Mouse (Mus musculus): ENCODE measurements around the gene Serpinb5.
A peak's percentile ranks its signal among the peaks of the same experiment; 100 is the strongest.
"Not testable (repeated sequence)": the region's sequence is repeated elsewhere in the genome, so short reads cannot be mapped to it uniquely, and the experiment has no call there.

The Serpinb5 gene

DNA sequence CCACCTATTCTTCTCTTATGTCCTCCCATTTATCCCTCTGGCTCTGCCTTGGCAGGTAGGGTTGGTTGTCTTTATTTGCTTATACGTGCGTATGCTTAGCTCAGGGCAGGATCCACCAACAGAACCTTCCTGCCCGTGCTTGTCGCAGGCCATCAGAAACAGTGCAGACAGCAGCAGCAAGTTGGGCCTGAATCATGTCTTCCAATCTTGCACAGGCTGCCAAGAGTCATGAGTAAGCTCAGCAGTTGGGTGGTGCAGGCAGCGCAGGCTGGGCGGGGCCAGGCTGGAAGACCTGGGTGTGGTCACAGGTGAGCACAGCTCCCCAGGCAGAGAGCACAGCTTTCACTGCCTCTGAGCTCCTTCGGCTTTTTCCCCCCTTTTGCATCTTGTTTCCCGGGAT, at the start of gene Serpinb5:
Gene Serpinb5 (plus strand): TSS at position 327 of the 400 bp plus-strand sequence.
- DNase-seq (ENCODE audit: low spot score in 2 of 2) = no peak

DNA sequence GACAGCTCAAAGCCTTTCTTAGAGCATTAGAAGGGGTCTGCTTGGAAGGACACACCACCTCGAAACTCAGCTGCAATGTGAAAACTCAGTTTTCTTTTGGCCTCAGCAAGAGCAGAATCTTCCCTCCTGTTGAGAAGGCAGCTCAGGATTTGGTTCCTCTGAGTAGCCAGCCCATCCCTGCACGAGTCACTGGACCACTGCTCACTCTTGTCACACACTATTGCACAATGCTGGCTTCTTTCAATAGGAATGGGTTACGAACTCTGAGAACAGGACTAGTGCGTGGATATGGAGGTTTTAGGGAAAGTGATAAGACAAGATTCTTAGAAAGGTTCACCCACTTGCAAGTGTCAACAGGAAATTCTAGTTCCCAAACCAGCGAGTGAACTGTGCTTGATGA, 46.1 kb upstream of the Serpinb5 start:
- DNase-seq (ENCODE audit: low spot score in 2 of 2) = no peak

DNA sequence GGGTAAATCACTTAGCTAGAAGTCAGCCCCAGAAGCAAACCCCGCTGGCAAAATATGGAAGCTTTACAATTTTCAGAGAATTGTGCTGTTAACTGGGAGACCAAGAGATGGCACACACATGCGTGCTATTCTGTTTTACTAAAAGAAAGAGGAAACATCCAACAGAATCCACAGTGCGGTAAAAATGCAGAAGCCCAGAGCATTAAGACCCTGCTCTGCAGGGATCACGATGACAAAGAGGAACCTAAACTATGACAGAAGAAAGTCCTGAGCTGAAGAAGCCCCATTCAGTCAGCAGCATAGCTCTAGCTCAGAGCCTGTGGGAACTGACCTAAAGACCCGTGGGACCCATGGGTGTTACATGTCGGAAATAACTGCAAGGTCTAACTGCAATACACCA, 45.7 kb upstream of the Serpinb5 start:
- DNase-seq (ENCODE audit: low spot score in 2 of 2) = no peak

DNA sequence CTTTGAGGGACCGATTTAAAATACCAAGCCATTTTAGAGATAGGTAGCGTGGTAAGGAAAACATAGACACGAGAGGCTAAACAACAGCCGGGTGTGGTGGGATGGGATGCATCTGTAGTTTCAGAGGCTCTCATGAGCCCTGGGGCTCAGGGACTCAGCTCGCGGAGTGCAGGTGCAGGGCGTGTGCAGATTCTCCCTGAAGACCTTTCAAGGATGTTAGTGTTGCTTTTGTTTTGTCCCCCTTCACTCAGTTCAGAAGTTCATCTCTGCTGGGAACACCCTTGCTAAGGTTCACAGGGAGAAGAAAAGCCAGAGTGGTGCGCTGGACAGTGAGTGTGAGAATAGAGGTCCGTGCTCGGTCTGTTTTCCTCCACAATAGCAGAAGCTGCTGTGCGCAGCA, 44.2 kb upstream of the Serpinb5 start:
- no peak for DNase-seq (ENCODE audit: low spot score in 2 of 2)

DNA sequence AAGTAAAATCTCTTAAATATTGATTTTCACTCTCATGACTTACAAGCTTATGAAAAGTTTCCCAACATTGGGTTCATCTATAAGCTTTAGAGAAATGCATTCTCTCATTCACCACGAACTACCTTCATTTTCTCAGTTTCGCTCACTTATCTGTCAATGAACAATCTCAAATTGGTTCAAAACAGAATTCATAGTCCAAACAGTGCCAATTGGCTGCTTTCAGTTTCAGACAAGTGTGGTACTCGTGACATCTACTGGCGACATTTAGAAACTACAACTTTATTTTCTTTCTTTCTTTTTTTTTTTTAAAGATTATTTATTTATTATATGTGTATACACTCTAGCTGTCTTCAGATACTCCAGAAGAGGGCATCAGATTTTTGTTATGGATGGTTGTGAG, 42.6 kb upstream of the Serpinb5 start:
- DNase-seq (ENCODE audit: low spot score in 2 of 2) = no peak

DNA sequence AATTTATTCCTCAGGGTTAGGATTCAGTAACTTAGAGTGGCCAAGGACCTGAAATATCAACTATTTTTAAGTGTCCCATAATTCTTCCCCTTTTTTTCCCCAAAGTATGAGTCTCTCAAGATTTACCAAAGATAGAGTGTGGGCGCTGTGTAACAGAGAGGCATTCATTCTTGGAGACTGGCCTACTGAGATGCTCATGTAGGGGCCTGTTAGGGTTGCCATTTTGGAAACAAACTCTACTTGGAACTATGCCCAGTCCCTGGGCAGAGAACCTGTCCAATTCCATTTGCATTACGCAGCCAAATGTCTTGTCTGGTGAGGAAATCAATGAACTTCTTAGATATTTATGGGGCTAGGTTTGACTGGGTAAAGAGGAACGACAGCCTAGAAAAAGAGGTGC, 38.7 kb upstream of the Serpinb5 start:
- peak in 1 of 2 experiments; percentile 28 for DNase-seq (ENCODE audit: low spot score in 2 of 2)

DNA sequence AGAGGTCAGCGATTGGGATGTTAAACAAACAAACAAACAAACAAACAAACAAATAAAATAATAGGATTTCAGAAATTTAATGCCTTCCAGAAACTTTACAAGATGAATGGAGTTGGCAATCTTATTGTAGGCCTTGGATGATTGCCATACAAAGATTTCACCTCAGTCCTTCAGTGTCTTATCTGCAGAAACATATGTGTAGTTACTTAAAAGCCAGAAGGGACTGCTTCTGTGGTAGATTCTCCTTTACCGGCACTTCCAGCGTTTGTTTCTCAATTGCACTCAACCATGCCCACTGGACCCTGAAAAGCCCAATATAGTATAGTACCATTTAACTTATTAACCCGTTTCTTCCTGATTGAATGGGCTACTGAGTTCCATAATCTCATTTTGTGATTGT, 32.2 kb upstream of the Serpinb5 start:
- DNase-seq (ENCODE audit: low spot score in 2 of 2) = no peak

DNA sequence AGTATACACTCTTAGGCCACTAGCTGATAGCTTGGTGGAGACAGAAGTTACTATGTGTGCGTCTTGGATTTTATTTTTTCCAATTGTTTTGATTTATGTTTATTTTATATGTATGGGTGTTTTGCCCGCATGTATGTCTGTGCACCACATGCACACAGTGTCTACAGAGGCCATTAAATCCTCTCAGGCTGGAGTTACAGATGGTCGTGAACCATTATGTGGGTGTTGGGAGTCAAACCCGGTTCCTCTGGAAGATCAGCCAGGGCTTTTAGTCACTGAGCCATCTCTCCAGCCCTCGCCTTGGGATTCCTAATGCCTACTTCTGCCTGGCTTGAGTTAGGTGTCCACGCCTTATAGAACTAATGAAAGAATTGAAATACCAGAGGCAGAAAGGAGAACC, 4.6 kb downstream of the Serpinb5 start:
- DNase-seq (ENCODE audit: low spot score in 2 of 2) = no peak

DNA sequence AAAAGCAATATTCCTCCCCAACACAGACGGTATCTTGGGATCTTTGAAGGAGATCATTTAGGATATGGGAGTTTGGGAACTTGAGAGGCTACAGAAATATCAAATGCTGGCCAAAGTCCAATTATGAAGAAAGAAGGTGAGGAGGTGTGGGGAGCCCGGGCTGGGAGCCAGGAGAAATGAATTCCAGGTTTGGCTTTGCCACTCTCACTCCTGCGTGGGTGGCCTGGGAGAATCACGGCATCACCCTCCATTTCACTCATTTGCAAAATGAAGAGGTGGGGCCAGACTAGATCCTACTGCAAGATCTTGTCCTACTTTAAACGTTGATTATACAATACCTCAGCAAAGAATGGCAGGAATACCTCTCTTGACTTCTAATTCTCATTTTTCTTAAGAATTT, 5.1 kb downstream of the Serpinb5 start:
- peak in 1 of 2 experiments; percentile 25 for DNase-seq (ENCODE audit: low spot score in 2 of 2)

DNA sequence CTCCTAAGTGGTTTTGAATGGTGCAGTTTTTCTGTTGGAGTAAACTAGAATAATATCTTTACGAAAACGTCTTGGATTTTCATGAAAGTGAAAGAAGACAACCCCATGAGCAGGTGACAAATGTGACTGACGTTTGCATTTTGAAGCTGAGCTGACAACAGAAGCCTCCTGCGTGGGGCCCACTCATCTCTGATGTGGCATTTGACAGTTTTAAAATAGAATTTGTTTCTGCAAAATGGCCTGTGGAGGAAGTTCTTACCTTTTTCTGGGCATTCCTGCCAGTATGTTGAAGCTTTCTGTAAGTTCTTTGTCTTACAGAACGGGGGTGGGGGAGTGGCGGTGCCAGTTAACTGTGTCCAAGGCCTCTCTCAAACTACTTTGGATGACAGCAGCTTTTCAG, 5.8 kb downstream of the Serpinb5 start:
- no peak for DNase-seq (ENCODE audit: low spot score in 2 of 2)

DNA sequence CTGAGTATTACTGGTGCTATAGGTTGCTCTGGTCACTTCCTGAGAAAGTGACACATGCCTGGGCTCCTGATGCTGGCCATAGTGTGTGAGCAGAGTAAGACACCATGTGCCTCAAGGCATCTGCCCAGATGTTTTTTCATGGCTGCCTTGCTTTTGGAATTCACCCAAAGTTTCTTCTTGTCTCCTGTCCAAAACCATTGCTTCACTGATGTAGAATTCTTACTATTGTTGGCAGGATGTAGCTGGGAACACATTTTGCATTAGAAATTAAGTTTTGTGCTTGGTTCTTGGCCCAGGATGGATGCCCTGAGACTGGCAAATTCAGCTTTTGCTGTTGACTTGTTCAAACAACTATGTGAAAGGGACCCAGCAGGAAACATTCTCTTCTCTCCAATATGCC, 9.0 kb downstream of the Serpinb5 start:
- no peak for DNase-seq (ENCODE audit: low spot score in 2 of 2)

DNA sequence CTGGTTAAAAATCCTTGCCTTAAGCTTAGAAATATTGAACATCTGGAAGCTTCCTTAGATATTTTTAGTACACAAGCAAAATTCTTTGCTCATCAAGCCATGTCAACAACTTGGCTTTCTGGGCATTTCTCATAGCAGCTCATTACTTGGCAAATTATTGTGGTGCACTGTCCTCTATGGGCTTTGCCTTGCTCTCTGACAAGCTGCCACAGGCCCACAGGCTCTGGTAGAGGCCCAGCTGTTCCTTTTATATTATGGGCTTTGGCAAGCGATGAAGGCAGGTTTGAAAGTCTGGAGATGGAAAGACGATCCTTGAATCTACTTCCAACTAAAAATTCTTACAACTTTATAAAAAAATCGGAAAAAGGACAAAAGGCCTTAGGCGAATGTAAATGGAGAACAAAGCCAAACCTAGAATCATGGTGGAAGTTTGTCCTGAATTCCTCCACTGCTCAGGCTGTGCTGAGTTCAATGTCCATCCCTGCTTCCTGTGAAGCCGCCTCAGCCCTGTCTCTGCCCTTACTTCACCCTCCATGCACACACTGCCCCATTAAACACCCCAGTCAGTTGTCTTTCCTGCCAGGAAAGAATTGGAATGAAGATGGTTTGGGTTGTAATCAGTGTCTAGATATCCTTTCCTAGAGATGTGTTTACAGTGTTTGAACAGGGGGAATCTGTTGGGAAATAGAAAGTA, 14.4 kb downstream of the Serpinb5 start:
- DNase-seq (ENCODE audit: low spot score in 2 of 2) = no peak

DNA sequence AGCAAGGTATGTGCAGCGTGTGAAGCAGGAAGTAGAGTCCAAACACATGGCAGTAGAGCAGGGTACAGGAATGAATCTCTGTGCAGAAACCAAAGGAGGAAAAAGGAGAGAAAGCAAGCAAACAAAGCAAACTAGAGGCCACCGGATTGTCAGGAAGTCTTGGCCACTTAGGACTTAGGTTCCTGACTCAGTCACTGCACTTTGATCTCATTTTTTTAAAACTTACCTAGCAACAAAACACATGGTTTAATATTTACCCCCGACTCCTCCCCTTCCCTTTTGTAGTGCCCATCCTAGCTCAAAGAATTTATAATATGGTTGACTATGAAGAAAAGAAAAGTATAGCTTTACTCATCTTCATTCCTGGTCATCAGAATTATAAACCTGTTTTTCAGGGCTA, 15.2 kb downstream of the Serpinb5 start:
- no peak for DNase-seq (ENCODE audit: low spot score in 2 of 2)

DNA sequence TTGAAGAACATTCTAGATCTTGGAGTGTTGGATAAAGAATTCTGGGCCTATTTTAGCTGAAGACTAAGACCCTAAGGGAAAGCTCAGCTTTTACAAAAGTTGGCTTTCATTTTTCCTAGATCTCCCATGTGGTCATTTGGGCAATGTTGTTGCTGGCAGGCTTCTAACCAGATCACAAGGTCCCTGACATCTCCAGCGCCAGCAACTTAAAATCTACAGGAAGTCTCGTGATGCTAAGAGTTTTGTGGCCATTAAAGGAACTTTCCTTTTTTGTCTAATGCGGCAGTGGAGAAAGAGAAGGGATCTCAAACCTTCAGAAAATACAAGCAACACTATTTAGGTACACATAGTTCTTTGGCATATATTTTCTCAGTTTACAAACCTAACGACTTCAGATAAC, 21.8 kb downstream of the Serpinb5 start:
- no peak for DNase-seq (ENCODE audit: low spot score in 2 of 2)

DNA sequence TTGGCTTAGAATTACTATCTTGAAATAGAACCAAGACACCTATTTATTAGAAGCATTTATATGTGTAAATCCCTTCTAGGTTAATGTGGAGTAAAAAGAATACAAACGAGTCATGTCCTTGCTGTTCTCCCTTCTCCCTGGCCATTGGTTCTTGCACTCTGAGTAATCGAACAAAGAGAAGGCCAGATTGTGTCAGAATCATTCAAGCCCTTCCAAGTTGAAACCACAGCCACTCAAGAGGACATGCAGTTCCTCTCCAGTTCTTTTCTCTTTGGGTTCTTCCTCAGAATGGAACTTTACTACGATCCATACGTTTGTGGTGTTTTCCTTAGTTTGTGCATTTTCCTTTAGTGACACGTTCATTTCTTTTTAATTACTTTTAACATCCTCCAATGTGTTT, 22.4 kb downstream of the Serpinb5 start:
- no peak for DNase-seq (ENCODE audit: low spot score in 2 of 2)

DNA sequence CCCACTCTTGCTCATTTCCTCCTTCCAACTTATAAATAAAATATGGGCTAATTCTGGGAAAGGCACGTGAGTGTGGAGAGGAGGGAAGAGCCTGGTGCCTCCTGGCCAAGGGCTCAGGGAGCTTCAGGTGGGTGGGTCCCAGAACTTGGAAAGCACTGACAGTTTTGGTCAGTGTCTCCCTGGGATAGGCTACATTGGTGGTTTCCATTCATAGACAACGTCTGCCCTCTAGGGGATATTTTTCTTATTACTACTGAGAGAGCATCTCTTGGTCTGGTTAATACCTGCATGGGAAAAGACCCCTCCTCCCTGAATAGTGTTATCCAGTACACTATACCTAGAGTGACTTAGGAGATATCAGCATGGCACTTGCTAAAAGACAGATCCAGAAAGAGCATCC, 22.8 kb downstream of the Serpinb5 start:
- DNase-seq (ENCODE audit: low spot score in 2 of 2) = no peak

DNA sequence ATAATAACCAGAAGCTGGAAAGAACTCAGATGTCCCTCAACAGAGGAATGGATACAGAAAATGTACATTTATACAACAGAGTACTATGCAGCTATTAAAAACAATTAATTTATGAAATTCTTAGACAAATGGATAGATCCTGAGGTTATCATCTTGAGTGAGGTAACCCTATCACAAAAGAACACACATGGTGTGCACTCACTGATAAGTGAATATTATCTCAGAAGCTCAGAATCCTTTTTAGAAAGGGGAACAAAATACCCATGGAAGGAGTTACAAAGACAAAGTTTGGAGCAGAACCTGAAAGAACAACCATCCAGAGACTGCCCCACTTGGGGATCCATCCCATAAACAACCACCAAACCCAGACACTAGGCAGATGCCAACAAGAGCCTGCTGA, 34.2 kb downstream of the Serpinb5 start:
- not testable (repeated sequence) for DNase-seq (ENCODE audit: low spot score in 2 of 2)

DNA sequence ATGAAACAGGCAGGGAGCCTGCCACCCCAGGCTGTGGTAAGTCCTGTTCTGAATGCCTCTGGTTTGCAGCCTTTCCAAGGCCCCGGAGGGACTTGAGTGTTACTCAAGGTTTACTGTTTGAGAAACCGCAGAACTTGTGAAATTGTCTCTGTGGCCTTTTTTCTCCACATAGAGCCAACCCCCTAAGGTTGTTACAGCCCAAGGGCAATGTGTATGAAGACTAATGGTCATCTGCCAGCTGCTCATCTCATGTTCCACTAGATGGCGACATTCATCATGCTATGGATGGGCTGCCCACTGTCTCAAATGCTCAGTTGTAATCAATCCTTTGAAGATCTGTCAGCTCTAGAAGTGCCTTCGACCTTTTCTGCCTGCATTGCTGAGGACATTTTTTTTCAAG, 40.4 kb downstream of the Serpinb5 start:
- peak; percentile 30 to 35 for DNase-seq (ENCODE audit: low spot score in 2 of 2)

DNA sequence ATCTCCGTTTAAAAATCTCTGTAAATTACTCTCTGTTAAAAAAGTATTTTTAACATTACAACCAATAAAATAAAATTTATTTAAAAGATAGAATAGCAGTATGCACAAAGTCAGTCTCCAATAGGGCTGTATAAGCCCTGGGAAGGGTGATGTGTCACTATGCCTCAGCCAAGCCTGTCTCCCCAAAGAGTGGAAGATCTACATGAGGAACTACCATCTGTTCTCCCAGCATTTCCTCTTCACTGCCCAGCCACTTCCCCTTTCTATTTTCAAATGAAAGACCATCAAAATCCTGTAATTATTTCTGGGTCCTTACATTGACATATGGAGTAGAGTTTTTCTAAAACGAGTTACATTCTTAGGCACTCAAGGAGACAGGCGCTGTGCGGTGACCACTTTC, 71.0 kb downstream of the Serpinb5 start:
- DNase-seq (ENCODE audit: low spot score in 2 of 2) = peak in 1 of 2 experiments; percentile 22
